Mouse (Mus musculus): ENCODE data around the gene Cfap74.

- TF ChIP-seq POLR2A (IDR thresholded peaks at IDR 0.05; ENCODE audit: borderline replicate concordance, extremely low read depth, insufficient read depth, insufficient read length, poor library complexity, severe bottlenecking) (no peak), CTCF (IDR thresholded peaks at IDR 0.05; ENCODE audit: borderline replicate concordance, extremely low read depth, insufficient read depth, insufficient read length) (no peak)
These were observed 49.2 kb upstream of the Cfap74 start for GRCm38 (mm10) chr4:155359560-155360464.
